Mouse (Mus musculus): ENCODE measurements at regions not wholly inside any gene's neighbourhood (a gene's known extent, or its start where the extent isn't known, plus 50 kb on each side); places are given as distances from the start of the nearest gene placed in this dataset.

DNA sequence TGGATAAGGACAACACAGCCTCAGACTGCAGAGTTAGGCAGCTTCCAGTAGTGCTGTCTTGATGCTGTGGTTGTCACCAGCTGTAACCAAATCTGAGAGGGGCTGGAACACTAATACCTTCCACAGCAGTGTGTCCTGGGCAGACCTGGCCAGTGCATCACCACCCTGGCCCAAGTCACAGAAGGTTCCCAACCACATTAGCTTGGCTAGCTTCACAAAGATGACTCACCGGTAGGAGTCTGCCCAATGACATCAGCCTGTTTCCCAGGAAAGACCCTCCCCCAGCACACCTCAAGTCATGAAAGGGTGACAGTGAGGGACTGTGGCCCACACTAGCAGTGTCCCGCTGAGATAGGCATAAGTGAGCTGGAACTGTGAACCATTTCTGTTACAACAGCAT is 75.5 kb upstream of the Gsc start:
- Histone ChIP-seq H3K4me3 (ENCODE audit: low read depth, low read length) (no peak overlapping the region), H3K27ac (ENCODE audit: low read depth) (no peak overlapping the region), H3K9me3 (ENCODE audit: control insufficient read depth, low read length) (no peaks in the 10 kb centered on the region), H3K36me3 (ENCODE audit: control insufficient read depth, insufficient read depth, low read length) (no peaks in the 10 kb centered on the region), H3K9ac (ENCODE audit: low read length) (no peak overlapping the region), H3K4me2 (ENCODE audit: low read length) (no peak overlapping the region), H3K4me1 (replicated peaks; ENCODE audit: control insufficient read depth, insufficient read depth, low read length) (no peaks in the 10 kb centered on the region), H3K27me3 (replicated peaks; ENCODE audit: control insufficient read depth, insufficient read depth, low read length) (no peaks in the 10 kb centered on the region)
- WGBS: 74% methylated on average over 2 of the region's 2 CpGs
- ATAC-seq (replicated peaks; ENCODE audit: low FRiP score, low TSS enrichment, low read depth): no peak
- no peak for DNase-seq (ENCODE audit: low spot score)

GRCm38 (mm10) chr12:104547561-104547960 is 74.4 kb upstream of the Gsc start:
- Histone ChIP-seq H3K9me3 (ENCODE audit: control insufficient read depth, low read length) (no peaks in the 10 kb centered on the region), H3K4me3 (ENCODE audit: low read depth, low read length) (no peak overlapping the region), H3K4me1 (replicated peaks; ENCODE audit: control insufficient read depth, insufficient read depth, low read length) (no peaks in the 10 kb centered on the region), H3K27ac (ENCODE audit: low read depth) (no peak overlapping the region), H3K27me3 (replicated peaks; ENCODE audit: control insufficient read depth, insufficient read depth, low read length) (no peaks in the 10 kb centered on the region), H3K36me3 (ENCODE audit: control insufficient read depth, insufficient read depth, low read length) (no peaks in the 10 kb centered on the region), H3K9ac (ENCODE audit: low read length) (no peak overlapping the region), H3K4me2 (ENCODE audit: low read length) (no peak overlapping the region)
- ATAC-seq (replicated peaks; ENCODE audit: low FRiP score, low TSS enrichment, low read depth) (no peak), DNase-seq (ENCODE audit: low spot score) (no peak)
- 54% methylated on average over 3 of the region's 3 CpGs for WGBS

DNA sequence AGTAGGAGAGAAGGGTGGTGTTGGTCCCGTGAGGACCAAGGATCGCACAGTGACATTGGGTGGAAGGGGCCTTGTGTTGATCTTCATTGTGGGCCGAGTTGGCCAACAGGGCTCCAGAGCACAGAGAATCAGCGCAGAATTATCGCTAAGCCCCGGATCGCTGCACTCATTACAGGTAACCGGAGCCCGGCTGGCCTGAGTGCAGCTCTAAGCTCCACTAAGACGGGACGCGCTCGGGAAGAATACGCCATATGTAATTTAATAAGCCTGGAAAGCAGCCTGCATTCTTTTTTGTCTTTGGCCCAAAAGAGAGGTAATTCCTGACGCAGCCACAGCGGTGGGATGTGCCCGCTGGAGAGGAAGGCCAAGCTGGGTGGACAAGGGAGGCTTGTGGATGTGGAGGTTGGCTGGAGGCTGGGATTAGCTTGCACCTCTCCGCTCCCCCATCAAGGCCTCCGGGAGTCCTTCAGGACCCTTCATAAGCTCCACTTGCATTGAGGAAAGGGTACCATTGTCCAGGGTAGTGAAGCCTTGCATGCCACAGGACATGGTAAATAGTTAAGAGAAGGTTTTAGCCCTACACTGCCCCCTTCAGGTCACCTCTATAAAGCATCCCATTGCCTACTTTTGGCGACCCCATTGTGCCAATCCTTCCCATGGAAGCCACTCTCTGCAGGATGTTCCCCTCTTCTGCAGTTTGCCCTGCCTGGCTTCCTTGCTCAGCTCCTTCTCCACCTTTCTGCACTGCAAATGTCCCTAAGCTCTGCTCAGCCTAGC is 73.1 kb upstream of the Gsc start:
- Histone ChIP-seq H3K36me3 (ENCODE audit: control insufficient read depth, insufficient read depth, low read length) (no peaks in the 10 kb centered on the region), H3K4me1 (replicated peaks; ENCODE audit: control insufficient read depth, insufficient read depth, low read length) (no peaks in the 10 kb centered on the region), H3K4me3 (ENCODE audit: low read depth, low read length) (no peak overlapping the region), H3K9me3 (ENCODE audit: control insufficient read depth, low read length) (no peaks in the 10 kb centered on the region), H3K27ac (ENCODE audit: low read depth) (no peak overlapping the region), H3K27me3 (replicated peaks; ENCODE audit: control insufficient read depth, insufficient read depth, low read length) (no peaks in the 10 kb centered on the region), H3K4me2 (ENCODE audit: low read length) (no peak overlapping the region), H3K9ac (ENCODE audit: low read length) (no peak overlapping the region)
- ATAC-seq (replicated peaks; ENCODE audit: low FRiP score, low TSS enrichment, low read depth) (no peak), DNase-seq (ENCODE audit: low spot score) (no peak)
- WGBS: 86% methylated on average over 20 of the region's 20 CpGs

DNA sequence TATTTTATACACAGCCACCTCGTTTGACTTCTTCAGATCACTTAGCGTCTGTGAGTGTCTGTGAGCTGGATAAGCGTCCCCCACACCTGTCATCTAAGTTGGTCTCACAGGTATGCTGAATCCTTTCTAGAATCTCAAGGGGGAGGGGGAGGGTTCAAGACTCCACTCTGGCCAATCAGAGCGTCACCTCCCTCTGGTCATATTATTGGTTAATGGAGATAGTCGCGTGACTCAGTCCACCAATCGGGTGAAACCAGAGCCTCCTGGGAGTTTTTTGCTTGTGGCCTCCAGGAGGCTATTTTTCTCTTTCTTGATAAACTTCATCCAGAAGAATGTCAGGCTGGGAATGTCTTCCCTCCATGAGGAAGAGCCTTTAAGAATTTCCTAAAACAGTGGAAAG is 66.8 kb upstream of the Gsc start:
- no peak overlapping the region for H3K9ac ChIP-seq (ENCODE audit: low read length)
- ATAC-seq (replicated peaks; ENCODE audit: low FRiP score, low TSS enrichment, low read depth): no peak
- H3K27me3 ChIP-seq (replicated peaks; ENCODE audit: control insufficient read depth, insufficient read depth, low read length): no peaks in the 10 kb centered on the region
- no peaks in the 10 kb centered on the region for H3K36me3 ChIP-seq (ENCODE audit: control insufficient read depth, insufficient read depth, low read length)
- H3K4me2 ChIP-seq (ENCODE audit: low read length): no peak overlapping the region
- DNase-seq (ENCODE audit: low spot score): no peak
- no peak overlapping the region for H3K4me3 ChIP-seq (ENCODE audit: low read depth, low read length)
- no peaks in the 10 kb centered on the region for H3K9me3 ChIP-seq (ENCODE audit: control insufficient read depth, low read length)
- H3K4me1 ChIP-seq (replicated peaks; ENCODE audit: control insufficient read depth, insufficient read depth, low read length): no peaks in the 10 kb centered on the region
- WGBS: 93% methylated on average over 7 of the region's 7 CpGs
- H3K27ac ChIP-seq (ENCODE audit: low read depth): no peak overlapping the region

DNA sequence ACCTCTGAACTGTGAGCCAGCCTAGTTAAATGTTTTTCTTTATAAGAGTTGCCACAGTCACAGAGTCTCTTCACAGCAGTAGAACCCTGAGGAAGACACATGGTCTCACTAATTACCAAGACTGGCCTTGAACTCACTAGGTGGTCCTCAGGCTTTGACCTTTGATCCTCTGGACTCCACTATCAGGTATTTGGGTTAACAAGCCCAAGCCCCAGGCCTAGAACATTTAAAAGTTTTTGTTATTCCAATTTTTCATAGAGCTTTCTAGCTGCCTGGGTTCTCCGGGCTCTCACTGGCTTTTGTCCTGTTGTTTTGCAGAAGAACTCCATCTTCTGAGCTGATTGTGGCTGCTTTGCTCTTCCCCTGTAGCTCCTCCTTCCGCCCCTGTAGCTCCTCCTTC is 65.3 kb upstream of the Gsc start:
- H3K27me3 ChIP-seq (replicated peaks; ENCODE audit: control insufficient read depth, insufficient read depth, low read length): no peaks in the 10 kb centered on the region
- no peak for ATAC-seq (replicated peaks; ENCODE audit: low FRiP score, low TSS enrichment, low read depth)
- H3K4me2 ChIP-seq (ENCODE audit: low read length): no peak overlapping the region
- no peak for DNase-seq (ENCODE audit: low spot score)
- no peaks in the 10 kb centered on the region for H3K9me3 ChIP-seq (ENCODE audit: control insufficient read depth, low read length)
- H3K9ac ChIP-seq (ENCODE audit: low read length): no peak overlapping the region
- no peaks in the 10 kb centered on the region for H3K36me3 ChIP-seq (ENCODE audit: control insufficient read depth, insufficient read depth, low read length)
- no peak overlapping the region for H3K27ac ChIP-seq (ENCODE audit: low read depth)
- no peak overlapping the region for H3K4me3 ChIP-seq (ENCODE audit: low read depth, low read length)
- WGBS: 89% methylated on average over 2 of the region's 2 CpGs
- no peaks in the 10 kb centered on the region for H3K4me1 ChIP-seq (replicated peaks; ENCODE audit: control insufficient read depth, insufficient read depth, low read length)

DNA sequence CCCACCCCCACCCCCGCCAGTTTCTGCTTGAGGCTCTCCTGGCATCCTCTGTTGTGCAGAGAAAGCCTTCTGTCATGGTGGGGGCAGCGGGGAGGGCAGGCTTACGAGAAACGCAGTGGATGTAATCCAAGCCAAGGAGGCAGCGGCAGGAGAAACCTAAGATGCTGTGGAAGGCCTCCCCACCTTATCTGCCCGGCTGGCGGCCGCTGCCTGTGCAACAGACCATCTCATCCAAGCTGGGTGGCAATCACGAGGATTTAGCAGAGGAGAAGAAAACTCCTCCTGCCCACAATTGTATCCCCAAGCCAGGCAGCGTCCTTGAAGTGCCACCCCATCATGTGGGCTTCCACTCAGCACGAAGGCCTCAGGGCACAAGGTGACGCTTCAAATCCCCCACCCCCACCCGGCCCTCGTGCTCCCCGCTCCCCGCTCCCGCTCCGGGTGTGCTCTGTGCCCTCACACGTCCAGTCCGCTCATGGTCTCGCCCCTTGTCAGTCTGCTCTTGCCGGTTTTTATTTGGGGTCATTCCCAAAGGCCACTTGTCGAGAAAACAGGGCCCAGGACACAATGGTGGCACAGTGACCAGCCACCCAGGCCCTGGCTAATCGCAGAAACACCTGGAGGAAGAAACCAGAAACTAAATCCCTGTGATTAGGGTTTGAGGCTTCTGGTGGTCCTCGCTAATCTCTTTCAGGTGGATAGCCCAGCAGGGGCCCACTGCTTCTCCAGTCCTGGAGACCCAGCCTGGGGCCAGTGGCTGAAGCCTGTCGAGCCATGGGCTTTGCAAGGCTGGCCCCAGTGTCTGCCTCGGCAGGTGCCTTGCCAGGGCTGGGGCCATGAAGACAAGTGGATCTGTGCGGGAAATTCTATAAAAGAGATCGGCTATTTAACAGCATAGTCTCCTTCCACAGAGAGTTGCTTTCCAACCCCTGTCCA is 58.6 kb upstream of the Gsc start:
- no peaks in the 10 kb centered on the region for H3K4me1 ChIP-seq (replicated peaks; ENCODE audit: control insufficient read depth, insufficient read depth, low read length)
- no peaks in the 10 kb centered on the region for H3K27me3 ChIP-seq (replicated peaks; ENCODE audit: control insufficient read depth, insufficient read depth, low read length)
- H3K4me3 ChIP-seq (ENCODE audit: low read depth, low read length): no peak overlapping the region
- H3K4me2 ChIP-seq (ENCODE audit: low read length): no peak overlapping the region
- no peak overlapping the region for H3K27ac ChIP-seq (ENCODE audit: low read depth)
- ATAC-seq (replicated peaks; ENCODE audit: low FRiP score, low TSS enrichment, low read depth) (no peak), DNase-seq (ENCODE audit: low spot score) (no peak)
- no peaks in the 10 kb centered on the region for H3K9me3 ChIP-seq (ENCODE audit: control insufficient read depth, low read length)
- H3K9ac ChIP-seq (ENCODE audit: low read length): no peak overlapping the region
- WGBS: 32% methylated on average over 29 of the region's 29 CpGs
- H3K36me3 ChIP-seq (ENCODE audit: control insufficient read depth, insufficient read depth, low read length): no peaks in the 10 kb centered on the region

DNA sequence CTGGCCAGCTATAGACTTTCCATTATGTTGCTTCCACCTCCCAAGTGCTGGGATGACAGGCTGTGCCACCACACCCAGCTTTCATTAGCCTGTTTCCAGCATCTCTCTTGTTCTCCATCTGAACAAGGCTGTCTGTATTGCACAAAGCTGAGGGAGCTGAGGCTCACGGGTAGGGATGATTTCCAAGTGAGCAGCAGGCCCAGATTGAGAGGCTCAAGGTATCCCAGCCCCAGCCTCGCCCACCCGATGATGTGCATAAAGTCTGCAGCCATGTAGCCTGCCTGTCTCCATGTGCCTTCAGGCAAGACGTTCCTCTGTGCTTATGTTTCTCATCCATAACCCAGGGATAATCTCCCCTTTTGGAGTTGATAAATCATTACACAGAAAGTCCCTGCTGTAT is 57.5 kb upstream of the Gsc start:
- no peaks in the 10 kb centered on the region for H3K36me3 ChIP-seq (ENCODE audit: control insufficient read depth, insufficient read depth, low read length)
- H3K9me3 ChIP-seq (ENCODE audit: control insufficient read depth, low read length): peaks cover 6% of the 10 kb centered on the region; the same call in 1 of the 2 replicates
- no peaks in the 10 kb centered on the region for H3K4me1 ChIP-seq (replicated peaks; ENCODE audit: control insufficient read depth, insufficient read depth, low read length)
- H3K27me3 ChIP-seq (replicated peaks; ENCODE audit: control insufficient read depth, insufficient read depth, low read length): no peaks in the 10 kb centered on the region
- DNase-seq (ENCODE audit: low spot score): no peak
- no peak overlapping the region for H3K4me2 ChIP-seq (ENCODE audit: low read length)
- WGBS: 84% methylated on average over 4 of the region's 4 CpGs
- no peak overlapping the region for H3K9ac ChIP-seq (ENCODE audit: low read length)
- no peak for ATAC-seq (replicated peaks; ENCODE audit: low FRiP score, low TSS enrichment, low read depth)
- H3K4me3 ChIP-seq (ENCODE audit: low read depth, low read length): no peak overlapping the region
- no peak overlapping the region for H3K27ac ChIP-seq (ENCODE audit: low read depth)

Measured in intestine, embryonic 14.5 days (tissue).